Mouse (Mus musculus): Measurements from ENCODE around the gene Eva1b.
A peak's percentile ranks its signal among the peaks of the same experiment; 100 is the strongest.

- TF ChIP-seq POLR2A (IDR thresholded peaks at IDR 0.05; ENCODE audit: insufficient read length, low read depth) (no peak), MAX (IDR thresholded peaks at IDR 0.05; ENCODE audit: low read depth) (no peak), REST (IDR thresholded peaks at IDR 0.05; ENCODE audit: insufficient read depth, insufficient read length) (no peak), USF1 (IDR thresholded peaks at IDR 0.05; ENCODE audit: low read depth) (no peak), POLR2AphosphoS2 (IDR thresholded peaks at IDR 0.05; ENCODE audit: insufficient read length, low read depth) (no peak), SRF (IDR thresholded peaks at IDR 0.05; ENCODE audit: control insufficient read depth, insufficient read length, low read depth) (no peak), E2F4 (IDR thresholded peaks at IDR 0.05; ENCODE audit: insufficient read depth) (no peak), CEBPB (IDR thresholded peaks at IDR 0.05; ENCODE audit: insufficient read depth, poor library complexity, severe bottlenecking) (peak; percentile 87), MYOD1 (IDR thresholded peaks at IDR 0.05; ENCODE audit: control insufficient read depth in 1 of 3, insufficient read length in 2 of 3, low read depth in 2 of 3) (no peak), TCF12 (IDR thresholded peaks at IDR 0.05; ENCODE audit: insufficient read depth, poor library complexity, severe bottlenecking) (no peak), MYOG (IDR thresholded peaks at IDR 0.05; ENCODE audit: control insufficient read depth in 1 of 3, insufficient read depth in 1 of 3, insufficient read length in 2 of 3, low read depth in 2 of 3) (no peak), TCF3 (IDR thresholded peaks at IDR 0.05; ENCODE audit: insufficient read length, low read depth) (no peak)
Observed at GRCm38 (mm10) chr4:126109613-126110373, 37.8 kb upstream of the Eva1b start.
